Mouse (Mus musculus) Patski (cell line): ENCODE results near the gene Xntrpc. TPM values are rescaled to one million over a fixed set of nuclear protein-coding genes. Genes with fewer than 3 reads are reported as not detected.

Experiments used
- ATAC-seq: fragments of 100-300 bp; one replicate; pipeline ENCODE4 v1.8.0; 2021
- CTCF ChIA-PET: fragments of 350-600 bp; sonication (Branson Sonifier 250); formaldehyde crosslinking; loops from one replicate; lab custom pipeline; 2022; ENCODE audit warnings: inconsistent platforms; lab: Charles Lee
- POLR2A ChIA-PET: fragments of 350-600 bp; sonication (Branson Sonifier 250); formaldehyde crosslinking; loops from one replicate; lab custom pipeline; 2022; ENCODE audit warnings: antibody characterized with exemption, inconsistent platforms; lab: Charles Lee
- DNase-seq: peaks from one replicate; pipeline ENCODE4 v3.0.0-alpha.2; 2011; ENCODE audit warnings: low read depth, low spot score
- H3K27me3 ChIP-seq: fragments of 371-371 bp; one replicate; pipeline ENCODE4 v1.5.1; 2021
- CTCF ChIP-seq: fragments of 100-300 bp; IDR thresholded peaks from one replicate; pipeline ENCODE4 v1.5.1; 2021
- in situ Hi-C: fragments of 300-500 bp; cut with MboI; formaldehyde crosslinking; loops from 3 replicates; pipeline ENCODE4 v1.11.1; 2018; ENCODE audit warnings: low pct_unique_long_range_greater_than_20kb, mixed read lengths
- polyA plus RNA-seq: library from polyadenylated mRNA; unstranded; gene quantifications from one replicate; pipeline ENCODE4 v1.2.3, GENCODE M21; 2021

Xntrpc gene
- polyA plus RNA-seq, 1 experiment from 2014 or later: 0.24 TPM

DNA sequence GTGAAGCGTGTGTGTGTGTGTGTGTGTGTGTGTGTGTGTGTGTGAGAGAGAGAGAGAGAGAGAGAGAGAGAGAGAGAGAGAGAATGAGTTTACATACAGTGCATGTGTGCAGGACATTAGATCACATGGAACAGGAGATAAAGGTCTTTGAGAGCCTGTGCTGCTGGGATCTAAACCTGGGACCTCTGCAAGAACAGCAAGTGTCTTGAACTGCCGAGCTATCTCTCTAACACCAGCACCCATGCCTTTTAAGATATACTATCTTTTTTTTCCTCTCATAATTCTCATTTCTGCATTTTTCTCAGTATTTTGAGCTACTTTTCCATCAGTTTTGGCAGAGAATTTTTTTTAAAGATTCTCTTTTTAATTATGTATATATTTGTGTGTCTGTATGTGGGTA, 38.0 kb downstream of the Xntrpc start:
- DNase-seq (no peak), ATAC-seq (no peak)
- ChIA-PET POLR2A (no interaction called here), CTCF (no interaction called here)
- in situ Hi-C loops: no loop called here
- H3K27me3 ChIP-seq: no peaks in the 10 kb centered on the region
- TF ChIP-seq CTCF: no peak

DNA sequence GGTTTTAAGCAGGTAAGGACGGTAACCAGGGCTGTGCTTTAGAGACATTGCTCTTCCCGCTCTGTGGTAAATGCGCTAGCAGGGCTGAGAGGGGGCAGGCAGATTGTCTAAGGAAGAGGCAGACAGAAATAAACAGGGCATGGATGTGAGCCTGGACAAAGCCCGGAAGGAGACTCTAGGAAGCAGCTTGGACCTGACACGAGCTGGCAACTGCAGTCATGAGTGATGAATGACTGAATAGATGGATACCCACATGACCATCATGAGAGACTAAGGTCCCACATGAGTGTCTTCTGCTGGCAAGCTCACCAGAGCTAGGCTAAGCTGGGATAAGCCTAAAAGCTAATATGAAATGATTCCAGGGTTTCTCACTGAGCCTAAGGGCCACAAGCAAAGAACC, 38.6 kb downstream of the Xntrpc start:
- POLR2A ChIA-PET: no interaction called here
- H3K27me3 ChIP-seq: no peaks in the 10 kb centered on the region
- DNase-seq (no peak), ATAC-seq (no peak)
- CTCF ChIA-PET: no interaction called here
- no peak for TF ChIP-seq CTCF
- in situ Hi-C loops: no loop called here

DNA sequence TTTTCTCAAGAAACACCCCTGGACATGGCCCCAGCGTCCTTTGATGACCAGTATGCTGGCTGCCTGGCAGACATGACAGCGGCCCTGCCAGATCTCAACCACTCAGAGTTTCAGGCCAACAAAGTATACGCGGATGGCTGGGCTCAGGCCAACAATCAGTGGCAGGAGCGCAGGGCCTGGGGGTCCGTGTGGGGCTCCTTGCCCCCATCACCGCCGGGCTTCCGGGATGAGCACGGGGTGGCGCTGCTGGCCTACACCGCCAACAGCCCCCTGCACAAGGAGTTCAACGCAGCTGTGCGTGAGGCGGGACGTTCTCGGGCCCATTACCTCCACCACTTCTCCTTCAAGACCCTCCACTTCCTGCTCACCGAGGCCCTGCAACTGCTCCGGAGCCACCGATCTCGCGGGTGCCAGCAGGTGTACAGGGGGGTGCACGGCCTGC, 41.2 kb downstream of the Xntrpc start:
- H3K27me3 ChIP-seq: no peaks in the 10 kb centered on the region
- DNase-seq (no peak), ATAC-seq (no peak)
- no peak for TF ChIP-seq CTCF
- ChIA-PET CTCF (no interaction called here), POLR2A (no interaction called here)
- in situ Hi-C loops: no loop called here

DNA sequence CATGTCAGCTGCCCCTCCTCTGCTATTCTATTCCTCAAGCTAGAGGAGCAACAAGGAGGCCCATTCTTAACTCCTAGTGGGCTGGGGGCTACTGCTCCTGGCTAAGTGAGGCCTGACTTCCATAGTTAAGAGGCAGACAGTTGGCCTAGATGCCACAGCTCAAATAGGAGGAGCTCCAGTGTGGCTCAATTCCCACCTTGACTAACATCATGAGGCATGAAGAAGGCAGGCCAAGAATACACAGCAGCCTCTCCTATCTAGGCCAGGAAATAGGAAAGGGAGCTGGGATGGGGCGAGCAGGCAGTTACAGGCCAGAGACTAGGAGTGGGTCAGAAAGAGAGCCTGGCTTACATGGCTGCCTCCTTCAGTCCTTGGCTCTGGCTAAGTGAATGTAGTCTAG, 42.7 kb downstream of the Xntrpc start:
- peaks cover 1% of the 10 kb centered on the region for H3K27me3 ChIP-seq
- no peak for TF ChIP-seq CTCF
- in situ Hi-C loops: no loop called here
- DNase-seq: no peak
- ChIA-PET CTCF (no interaction called here), POLR2A (no interaction called here)
- no peak for ATAC-seq

DNA sequence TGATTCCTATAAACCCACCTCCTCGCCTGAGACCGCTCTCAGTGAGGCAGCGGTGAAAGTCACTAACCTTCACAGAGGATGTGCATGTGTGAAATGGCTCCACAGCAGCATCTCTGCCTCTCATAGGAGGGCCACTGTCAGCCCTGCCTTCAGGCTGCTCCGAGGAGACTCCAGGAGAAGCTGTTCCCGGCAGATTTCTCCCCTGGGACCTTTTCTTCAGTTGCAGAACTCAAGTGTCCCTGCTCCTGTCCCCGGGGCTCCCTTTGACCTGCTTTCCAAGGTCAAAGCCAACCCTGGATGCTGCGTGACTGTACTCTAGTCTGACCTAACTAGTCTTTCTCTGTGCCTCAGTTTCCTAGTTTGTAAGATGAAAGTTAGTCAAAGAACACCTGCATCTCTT, 43.7 kb downstream of the Xntrpc start, which contains the start of gene Art5:
TSS of gene Art5 (minus strand) at position 319 of the 400 bp plus-strand sequence.
- ATAC-seq: no peak
- CTCF ChIA-PET: no interaction called here

DNA sequence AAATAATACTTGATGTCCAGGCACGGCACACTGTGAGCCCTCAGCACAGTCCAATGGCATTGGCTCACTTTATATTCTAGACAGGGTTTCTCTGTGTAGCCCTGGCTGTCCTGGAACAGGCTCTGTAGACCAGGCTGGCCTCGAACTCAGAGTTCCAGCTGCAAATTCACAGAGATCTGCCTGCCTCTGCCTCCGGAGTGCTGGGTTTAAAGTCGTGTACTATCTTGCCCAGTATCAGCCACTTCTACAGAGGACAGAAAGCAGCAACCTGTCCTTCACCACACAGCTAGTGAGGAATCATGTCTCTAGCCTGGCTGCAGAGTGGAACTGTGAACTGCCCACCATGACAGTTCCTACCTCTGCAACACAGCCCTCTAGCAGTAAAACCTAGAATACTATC, 44.2 kb downstream of the Xntrpc start:
- in situ Hi-C loops: no loop called here
- peaks cover 4% of the 10 kb centered on the region for H3K27me3 ChIP-seq
- ATAC-seq (no peak), DNase-seq (no peak)
- ChIA-PET CTCF (no interaction called here), POLR2A (no interaction called here)
- TF ChIP-seq CTCF: no peak

More for the DNA sequence above, 43.7 kb downstream of the Xntrpc start, which contains the start of gene Art5:
- POLR2A ChIA-PET: no interaction called here
- DNase-seq: no peak
- in situ Hi-C loops: no loop called here
- no peak for TF ChIP-seq CTCF
- peaks cover 4% of the 10 kb centered on the region for H3K27me3 ChIP-seq

DNA sequence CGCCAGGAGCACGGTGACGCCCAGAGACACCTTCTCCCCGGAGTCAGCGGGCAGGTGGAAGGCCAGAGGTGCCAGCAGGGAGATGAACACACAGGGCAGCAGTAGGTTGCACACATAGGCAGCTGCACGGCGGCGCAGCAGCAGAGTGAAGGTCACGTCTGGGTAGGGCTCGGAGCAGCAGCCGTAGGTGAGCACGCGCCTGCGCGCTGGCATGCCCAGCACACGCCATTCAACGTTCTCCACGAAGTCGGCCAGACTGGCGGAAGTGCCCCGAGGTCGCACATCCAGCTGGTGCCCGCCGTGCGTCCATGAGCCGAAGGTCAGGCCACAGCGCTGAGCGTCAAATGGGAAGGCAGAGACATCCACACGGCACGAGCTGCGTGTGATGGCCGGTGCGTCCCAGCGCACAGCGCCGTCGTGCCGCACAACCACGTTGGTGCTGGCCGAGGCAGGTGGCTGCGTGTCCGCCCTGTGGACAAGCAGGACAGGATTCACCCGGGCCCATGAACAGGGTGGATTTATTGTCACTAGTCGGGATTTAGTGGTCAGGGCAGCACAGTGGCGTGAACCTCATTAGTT, 47.7 kb downstream of the Xntrpc start:
- CTCF ChIA-PET: no interaction called here
- in situ Hi-C loops: no loop called here
- peaks cover 4% of the 10 kb centered on the region for H3K27me3 ChIP-seq
- POLR2A ChIA-PET: no interaction called here
- TF ChIP-seq CTCF: no peak
- DNase-seq: no peak
- no peak for ATAC-seq

DNA sequence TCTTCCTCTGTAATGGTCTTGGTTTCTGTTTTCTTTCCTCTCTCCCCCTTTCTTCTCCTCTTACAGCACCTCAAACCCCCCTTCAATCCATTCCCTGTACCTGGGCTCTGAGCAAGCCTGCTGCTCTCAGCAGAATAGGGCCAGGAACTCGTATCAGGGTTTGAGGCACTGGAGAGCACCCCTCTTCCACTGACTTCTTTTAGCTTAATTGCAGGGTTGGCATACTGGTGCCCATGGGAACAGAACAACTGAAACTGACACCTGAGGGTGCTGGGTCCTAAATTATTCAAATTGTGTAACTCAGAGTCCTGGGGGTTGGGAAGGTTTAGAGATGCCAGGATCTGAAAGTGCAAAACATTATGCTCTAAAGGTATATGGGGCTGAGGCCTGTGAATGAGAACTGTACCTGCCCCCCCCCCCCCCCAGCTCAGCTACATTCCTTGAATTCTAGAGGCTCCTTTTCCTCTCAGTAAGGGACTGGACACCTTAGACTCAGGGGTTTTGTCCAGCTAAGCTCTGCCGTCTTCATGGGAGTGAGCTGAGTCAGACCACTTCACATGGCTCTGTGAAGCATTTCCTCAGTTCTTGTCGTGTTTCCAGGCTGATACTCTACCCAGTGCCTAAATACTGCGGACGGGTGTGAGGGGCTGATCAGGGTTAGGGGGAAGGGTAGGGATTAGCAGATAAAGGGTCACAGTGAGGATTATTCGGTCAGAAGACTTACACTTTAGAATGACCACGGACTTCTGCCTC, 51.2 kb downstream of the Xntrpc start, which contains the start of gene Chrna10:
TSS of gene Chrna10 (minus strand) at position 250 of the 753 bp plus-strand sequence.
- no peak for TF ChIP-seq CTCF
- ATAC-seq (no peak), DNase-seq (no peak)
- CTCF ChIA-PET: no interaction called here
- POLR2A ChIA-PET: no interaction called here
- in situ Hi-C loops: no loop called here
- peaks cover 4% of the 10 kb centered on the region for H3K27me3 ChIP-seq

DNA sequence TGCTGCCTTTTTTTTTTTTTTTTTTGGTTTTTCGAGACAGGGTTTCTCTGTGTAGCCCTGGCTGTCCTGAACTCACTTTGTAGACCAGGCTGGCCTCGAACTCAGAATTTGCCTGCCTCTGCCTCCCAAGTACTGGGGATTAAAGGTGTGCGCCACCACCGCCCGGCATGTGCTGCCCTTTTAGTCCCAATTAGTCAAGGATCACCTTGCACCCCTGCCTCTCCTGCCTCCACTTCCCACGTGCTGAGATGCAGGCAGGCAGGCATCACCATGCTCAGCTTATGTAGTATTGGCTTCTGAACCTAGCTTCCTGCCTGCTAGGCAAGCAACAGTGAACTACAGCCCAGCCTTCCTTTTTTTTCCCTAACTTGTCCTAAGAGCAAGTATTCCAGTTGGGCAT, 51.9 kb downstream of the Xntrpc start:
- in situ Hi-C loops: no loop called here
- ATAC-seq: no peak
- TF ChIP-seq CTCF: no peak
- H3K27me3 ChIP-seq: peaks cover 4% of the 10 kb centered on the region
- ChIA-PET POLR2A (interaction anchor here (0.5 kb wide), 1 partner anchor 28 kb away, joined by 3 read pairs; no protein-coding TSS in a partner anchor), CTCF (no interaction called here)
- DNase-seq: no peak

DNA sequence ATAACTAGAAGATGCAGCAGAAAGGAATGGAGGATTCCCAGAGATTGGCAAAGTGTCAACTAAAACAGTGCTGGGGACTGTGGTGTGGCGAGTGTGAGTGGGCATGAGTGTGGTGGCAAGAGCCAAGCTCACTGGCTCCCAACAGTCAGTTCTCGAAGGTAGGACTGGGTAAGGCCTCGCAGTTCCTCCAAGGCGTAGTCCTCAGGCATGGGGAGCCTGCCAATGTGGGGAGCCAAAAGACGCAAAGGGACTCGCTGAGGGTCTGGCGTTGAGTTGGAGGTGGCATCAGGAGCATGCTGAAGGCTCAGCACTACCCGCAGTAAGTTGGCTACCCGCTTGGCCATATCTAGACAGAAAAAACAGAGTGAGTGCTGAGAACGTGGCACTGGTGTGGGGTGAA, 54.8 kb downstream of the Xntrpc start:
- no peak for ATAC-seq
- POLR2A ChIA-PET: no interaction called here
- H3K27me3 ChIP-seq: no peaks in the 10 kb centered on the region
- in situ Hi-C loops: no loop called here
- no peak for TF ChIP-seq CTCF
- no peak for DNase-seq
- CTCF ChIA-PET: no interaction called here

DNA sequence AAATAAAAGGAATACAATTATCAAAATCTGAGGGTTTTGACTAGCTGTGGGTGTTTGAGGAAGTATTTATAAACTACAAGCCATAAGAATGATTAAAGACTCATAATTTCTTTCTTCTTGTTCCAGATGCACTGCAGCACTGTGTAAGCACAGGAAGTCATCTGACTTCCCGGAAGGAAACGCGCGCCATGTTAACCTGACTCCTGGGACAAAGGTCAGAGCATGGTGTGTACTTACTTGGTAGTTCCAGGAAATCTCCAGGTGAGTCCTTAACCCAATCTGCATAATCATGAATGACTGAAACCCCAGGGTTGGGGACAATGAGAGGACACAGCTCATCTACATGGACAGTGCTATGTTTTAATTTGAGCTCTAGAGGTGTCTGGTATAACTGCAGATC, 66.9 kb downstream of the Xntrpc start:
- in situ Hi-C loops: no loop called here

More for the DNA sequence above, 66.9 kb downstream of the Xntrpc start:
- H3K27me3 ChIP-seq: no peaks in the 10 kb centered on the region
- CTCF ChIA-PET: interaction anchor here (1.0 to 1.2 kb wide), 2 partner anchors 9 kb away, joined by 3 to 5 read pairs; no protein-coding TSS in a partner anchor
- DNase-seq (no peak), ATAC-seq (no peak)
- no peak for TF ChIP-seq CTCF
- POLR2A ChIA-PET: no interaction called here
